Mouse (Mus musculus) 3T3-L1 (cell line): ENCODE results near the gene Ssxb9.
"Not testable (repeated sequence)": the region's sequence is repeated elsewhere in the genome, so short reads cannot be mapped to it uniquely, and the experiment has no call there.

Experiments used
- DNase-seq: peaks from one replicate; pipeline ENCODE4 v3.0.0-alpha.2; 2015; ENCODE audit warnings: low read depth, low spot score

Ssxb9 gene

DNA sequence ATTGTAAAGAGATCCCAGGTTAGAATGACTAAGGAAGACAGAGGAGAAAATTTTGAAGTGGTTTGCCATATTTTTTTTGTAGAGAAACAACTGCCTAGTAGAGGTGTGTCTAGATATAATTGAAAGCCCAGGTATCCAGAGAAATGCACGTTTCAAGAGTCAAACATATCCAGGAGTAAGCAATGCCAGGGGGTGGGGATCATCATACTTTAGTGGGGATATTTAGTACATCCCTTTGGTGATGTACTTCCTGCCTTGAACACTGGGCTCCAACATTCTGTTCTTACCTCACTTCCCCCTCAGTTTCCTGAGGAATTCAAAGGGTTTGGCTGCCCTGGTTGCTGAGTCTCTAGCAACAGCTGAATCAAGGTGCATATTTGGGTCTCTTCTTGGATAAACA, at the start of gene Ssxb9:
Gene Ssxb9, plus strand, starts transcription at position 301 of the 400 bp plus-strand sequence.
- not testable (repeated sequence) for DNase-seq

DNA sequence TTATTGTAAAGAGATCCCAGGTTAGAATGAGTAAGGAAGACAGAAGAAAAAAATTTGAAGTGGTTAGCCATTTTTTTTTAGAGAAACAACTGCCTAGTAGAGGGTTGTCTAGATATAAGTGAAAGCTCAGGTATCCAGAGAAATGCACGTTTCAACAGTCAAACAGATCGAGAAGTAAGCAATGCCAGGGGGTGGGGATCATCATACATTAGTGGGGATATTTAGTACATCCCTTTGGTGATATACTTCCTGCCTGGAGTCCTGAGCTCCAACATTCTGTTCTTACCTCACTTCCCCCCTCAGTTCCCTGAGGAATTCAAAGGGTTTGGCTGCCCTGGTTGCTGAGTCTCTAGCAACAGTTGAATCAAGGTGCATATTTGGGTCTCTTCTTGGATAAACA, 39.7 kb upstream of the Ssxb9 start, which contains the start of gene Ssxb10:
Gene Ssxb10, plus strand, starts transcription at position 301 of the 400 bp plus-strand sequence.
- DNase-seq = no peak

DNA sequence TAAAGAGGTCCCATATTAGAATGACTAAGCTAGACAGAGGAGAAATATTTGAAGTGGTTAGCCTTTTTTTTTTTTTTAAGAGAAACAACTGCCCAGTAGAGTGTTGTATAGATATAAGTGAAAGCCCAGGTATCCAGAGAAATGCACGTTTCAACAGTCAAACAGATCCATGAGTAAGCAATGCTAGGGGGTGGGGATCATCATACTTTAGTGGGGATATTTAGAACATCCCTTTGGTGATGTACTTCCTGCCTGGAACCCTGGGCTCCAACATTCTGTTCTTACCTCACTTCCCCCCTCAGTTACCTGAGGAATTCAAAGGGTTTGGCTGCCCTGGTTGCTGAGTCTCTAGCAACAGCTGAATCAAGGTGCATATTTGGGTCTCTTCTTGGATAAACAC, 46.2 kb downstream of the Ssxb9 start, which contains the start of gene Ssxb1:
Gene Ssxb1, plus strand, starts transcription at position 301 of the 400 bp plus-strand sequence.
- DNase-seq = not testable (repeated sequence)
